In genomic region chr11:116265352-116265751, GRCm38 (mm10) we compare ENCODE assay signal across 14 mouse cellular contexts. TPM values are rescaled to one million over a fixed set of nuclear protein-coding genes. Genes with fewer than 3 reads are reported as not detected.
A peak's percentile ranks its signal among the peaks of the same experiment; 100 is the strongest.
DNase-seq lines count a peak whose midpoint lies in the region; ATAC-seq and TF ChIP-seq lines count a peak whose summit lies in the region.
"Had no signal": no experiment of that assay in that cellular context is flagged by ENCODE, and none has a peak within 500 bp of the region (broad histone marks: within the 10 kb centered on the region; RNA-seq: fewer than 3 reads in every experiment).

No protein-coding gene starts in this region.

- no peak for ATAC-seq in forebrain, embryonic 15.5 days (replicated peaks)
- no peak for ATAC-seq in forebrain, embryonic 16.5 days
- ATAC-seq in erythroid progenitor cell, adult 5-6 weeks (replicated peaks; ENCODE audit: low FRiP score, poor library complexity, severe bottlenecking): peak; percentile 96
- ATAC-seq in liver, postnatal 0 days: peak; percentile 40; the same call in 1 of the 2 replicates
- ATAC-seq in kidney, embryonic 15.5 days (replicated peaks; ENCODE audit: low FRiP score): no peak
- ATAC-seq in midbrain, embryonic 16.5 days: no peak
- ATAC-seq: Patski had no signal

- peaks cover 85% of the 10 kb centered on the region for H3K36me3 ChIP-seq in forebrain, embryonic 15.5 days
- peaks cover 51% of the 10 kb centered on the region for H3K36me3 ChIP-seq in forebrain, embryonic 16.5 days (ENCODE audit: control insufficient read depth, insufficient read depth)
- H3K36me3 ChIP-seq in liver, postnatal 0 days (replicated peaks; ENCODE audit: insufficient read depth, low read length): peaks cover 81% of the 10 kb centered on the region
- peaks cover 99% of the 10 kb centered on the region for H3K36me3 ChIP-seq in kidney, embryonic 15.5 days
- H3K36me3 ChIP-seq in midbrain, embryonic 16.5 days (ENCODE audit: control insufficient read depth, insufficient read depth, low read length): peaks cover 57% of the 10 kb centered on the region

- peak; percentile 27; the same call in 1 of the 2 replicates for TF ChIP-seq CTCF in liver, postnatal 0 days (IDR thresholded peaks at IDR 0.05; ENCODE audit: low read depth)

- H3K9ac ChIP-seq in forebrain, embryonic 15.5 days (replicated peaks): no peak overlapping the region
- no peak overlapping the region for H3K9ac ChIP-seq in forebrain, embryonic 16.5 days (replicated peaks; ENCODE audit: low read depth, low read length)
- H3K9ac ChIP-seq in liver, postnatal 0 days (replicated peaks): no peak overlapping the region
- H3K9ac ChIP-seq in kidney, embryonic 15.5 days: no peak overlapping the region
- H3K9ac ChIP-seq in midbrain, embryonic 16.5 days (ENCODE audit: low read depth, low read length): no peak overlapping the region
- H3K9ac ChIP-seq: hindbrain, embryonic 15.5 days; limb, embryonic 12.5 days had no signal

- H3K4me2 ChIP-seq in forebrain, embryonic 15.5 days (replicated peaks): no peak overlapping the region
- no peak overlapping the region for H3K4me2 ChIP-seq in forebrain, embryonic 16.5 days (ENCODE audit: low read length)
- no peak overlapping the region for H3K4me2 ChIP-seq in liver, postnatal 0 days (ENCODE audit: low read depth, low read length)
- H3K4me2 ChIP-seq in kidney, embryonic 15.5 days: no peak overlapping the region
- H3K4me2 ChIP-seq in midbrain, embryonic 16.5 days (ENCODE audit: low read length): no peak overlapping the region
- H3K4me2 ChIP-seq: hindbrain, embryonic 15.5 days; limb, embryonic 12.5 days had no signal

- no peaks in the 10 kb centered on the region for H3K27me3 ChIP-seq in forebrain, embryonic 15.5 days
- H3K27me3 ChIP-seq in forebrain, embryonic 16.5 days (replicated peaks; ENCODE audit: control insufficient read depth, insufficient read depth, low read length): no peaks in the 10 kb centered on the region
- no peaks in the 10 kb centered on the region for H3K27me3 ChIP-seq in liver, postnatal 0 days (ENCODE audit: insufficient read depth, low read length)
- no peaks in the 10 kb centered on the region for H3K27me3 ChIP-seq in kidney, embryonic 15.5 days
- H3K27me3 ChIP-seq in midbrain, embryonic 16.5 days (ENCODE audit: control insufficient read depth, insufficient read depth, low read depth, low read length): no peaks in the 10 kb centered on the region
- H3K27me3 ChIP-seq: hindbrain, embryonic 15.5 days; limb, embryonic 12.5 days; Patski had no signal

- WGBS in forebrain, embryonic 15.5 days: 86% methylated on average over 11 of the region's 11 CpGs
- 75% methylated on average over 11 of the region's 11 CpGs for WGBS in forebrain, embryonic 16.5 days
- 62% methylated on average over 11 of the region's 11 CpGs for WGBS in liver, postnatal 0 days (ENCODE audit: insufficient replicate concordance)
- 83% methylated on average over 11 of the region's 11 CpGs for WGBS in kidney, embryonic 15.5 days
- 94% methylated on average over 11 of the region's 11 CpGs for WGBS in midbrain, embryonic 16.5 days

- peaks cover 10% of the 10 kb centered on the region; the same call in 1 of the 2 replicates for H3K4me1 ChIP-seq in forebrain, embryonic 15.5 days
- peaks cover 4% of the 10 kb centered on the region for H3K4me1 ChIP-seq in forebrain, embryonic 16.5 days (replicated peaks; ENCODE audit: control insufficient read depth, insufficient read depth, low read length)
- peaks cover 6% of the 10 kb centered on the region for H3K4me1 ChIP-seq in liver, postnatal 0 days (ENCODE audit: insufficient read depth)
- peaks cover 4% of the 10 kb centered on the region for H3K4me1 ChIP-seq in kidney, embryonic 15.5 days
- H3K4me1 ChIP-seq in midbrain, embryonic 16.5 days (ENCODE audit: control insufficient read depth, insufficient read depth, low read length): 0 out of 2 replicates have a peak, but pooled peaks cover under 1% of the 10 kb centered on the region
- H3K4me1 ChIP-seq: limb, embryonic 12.5 days had no signal

- DNase-seq in 416B (ENCODE audit: low read depth): peak; percentile 24
- peak; percentile 35 for DNase-seq in liver, postnatal 0 days
- no peak for DNase-seq in urinary bladder, postnatal 25 days (ENCODE audit: low spot score)
- DNase-seq: cerebellum, postnatal 25 days; heart, adult 18-20 months had no signal

- no peaks in the 10 kb centered on the region for H3K9me3 ChIP-seq in forebrain, embryonic 15.5 days
- H3K9me3 ChIP-seq in forebrain, embryonic 16.5 days (ENCODE audit: control insufficient read depth, low read length): no peaks in the 10 kb centered on the region
- H3K9me3 ChIP-seq in liver, postnatal 0 days (ENCODE audit: low read length): no peaks in the 10 kb centered on the region
- no peaks in the 10 kb centered on the region for H3K9me3 ChIP-seq in kidney, embryonic 15.5 days (replicated peaks)
- H3K9me3 ChIP-seq in midbrain, embryonic 16.5 days (replicated peaks; ENCODE audit: control insufficient read depth, low read length, poor library complexity, severe bottlenecking): no peaks in the 10 kb centered on the region
- H3K9me3 ChIP-seq: hindbrain, embryonic 15.5 days; limb, embryonic 12.5 days had no signal

- H3K4me3 ChIP-seq in forebrain, embryonic 15.5 days: no peak overlapping the region
- H3K4me3 ChIP-seq in forebrain, embryonic 16.5 days (replicated peaks; ENCODE audit: low read length): no peak overlapping the region
- H3K4me3 ChIP-seq in liver, postnatal 0 days (ENCODE audit: low read depth, low read length): no peak overlapping the region
- H3K4me3 ChIP-seq in kidney, embryonic 15.5 days (replicated peaks): no peak overlapping the region
- H3K4me3 ChIP-seq in midbrain, embryonic 16.5 days (ENCODE audit: low read depth, low read length): no peak overlapping the region
- H3K4me3 ChIP-seq: hindbrain, embryonic 15.5 days; limb, embryonic 12.5 days had no signal

- no peak for TF ChIP-seq EP300 in liver, postnatal 0 days (IDR thresholded peaks at IDR 0.05; ENCODE audit: low read depth)

- 0 out of 2 replicates have a peak overlapping the region, but pooled peaks have one; percentile 15 for H3K27ac ChIP-seq in forebrain, embryonic 15.5 days (replicated peaks)
- H3K27ac ChIP-seq in forebrain, embryonic 16.5 days (ENCODE audit: low read length): no peak overlapping the region
- no peak overlapping the region; the same call in 1 of the 2 replicates for H3K27ac ChIP-seq in liver, postnatal 0 days (ENCODE audit: low read depth)
- no peak overlapping the region for H3K27ac ChIP-seq in kidney, embryonic 15.5 days
- no peak overlapping the region for H3K27ac ChIP-seq in midbrain, embryonic 16.5 days (ENCODE audit: low read length)
- H3K27ac ChIP-seq: hindbrain, embryonic 15.5 days; limb, embryonic 12.5 days; macrophage had no signal

RNA-seq across cellular contexts. Expression of gene Srp68, which starts 8.7 kb away (rescaled TPM):
- 68.9 and 71.5 TPM in 2 replicates for polyA plus RNA-seq in forebrain, embryonic 15.5 days (2015; fragmentation: Nextera tagmentation; extraction: Ambion mirVana)
- polyA plus RNA-seq in forebrain, embryonic 16.5 days (2015; fragmentation: Nextera tagmentation; extraction: Ambion mirVana): 64.1 and 72.0 TPM in 2 replicates
- 13.7 and 18.9 TPM in 2 replicates for total RNA-seq in erythroid progenitor cell, adult 5-6 weeks (2015; ENCODE audit: low replicate concordance)
- 18.2 and 21.3 TPM in 2 replicates for total RNA-seq in erythroid progenitor cell, adult 5-6 weeks (2017; ENCODE audit: low replicate concordance)
- 20.9 and 23.8 TPM in 2 replicates for polyA plus RNA-seq in liver, postnatal 0 days (2015; fragmentation: Nextera tagmentation; extraction: Ambion mirVana)
- 91.3 and 96.5 TPM in 2 replicates for polyA plus RNA-seq in kidney, embryonic 15.5 days (2015; fragmentation: Nextera tagmentation; extraction: Ambion mirVana)
- polyA plus RNA-seq in midbrain, embryonic 16.5 days (2015; fragmentation: Nextera tagmentation; extraction: Ambion mirVana): 58.2 and 59.2 TPM in 2 replicates

RNA-seq across cellular contexts. Expression of gene Galr2, which starts 15.4 kb away (rescaled TPM):
- 0.29 TPM in 1 of 2 replicates, not detected in the other for polyA plus RNA-seq in forebrain, embryonic 15.5 days (2015; fragmentation: Nextera tagmentation; extraction: Ambion mirVana)
- polyA plus RNA-seq in forebrain, embryonic 16.5 days (2015; fragmentation: Nextera tagmentation; extraction: Ambion mirVana): 0.10 and 0.14 TPM in 2 replicates
- total RNA-seq in erythroid progenitor cell, adult 5-6 weeks (2015; ENCODE audit: low replicate concordance): not detected in 2 replicates
- not detected in 2 replicates for total RNA-seq in erythroid progenitor cell, adult 5-6 weeks (2017; ENCODE audit: low replicate concordance)
- polyA plus RNA-seq in liver, postnatal 0 days (2015; fragmentation: Nextera tagmentation; extraction: Ambion mirVana): not detected in 2 replicates
- 0.22 and 0.32 TPM in 2 replicates for polyA plus RNA-seq in kidney, embryonic 15.5 days (2015; fragmentation: Nextera tagmentation; extraction: Ambion mirVana)
- 0.46 and 0.62 TPM in 2 replicates for polyA plus RNA-seq in midbrain, embryonic 16.5 days (2015; fragmentation: Nextera tagmentation; extraction: Ambion mirVana)
- total RNA-seq: heart, adult 18-20 months had no signal
- polyA plus RNA-seq: limb, embryonic 12.5 days; macrophage had no signal

RNA-seq across cellular contexts. Expression of gene Evpl, which starts 27.5 kb away (rescaled TPM):
- 0.19 and 0.33 TPM in 2 replicates for polyA plus RNA-seq in forebrain, embryonic 15.5 days (2015; fragmentation: Nextera tagmentation; extraction: Ambion mirVana)
- 0.32 and 0.39 TPM in 2 replicates for polyA plus RNA-seq in forebrain, embryonic 16.5 days (2015; fragmentation: Nextera tagmentation; extraction: Ambion mirVana)
- total RNA-seq in erythroid progenitor cell, adult 5-6 weeks (2015; ENCODE audit: low replicate concordance): not detected in 2 replicates
- not detected in 2 replicates for total RNA-seq in erythroid progenitor cell, adult 5-6 weeks (2017; ENCODE audit: low replicate concordance)
- polyA plus RNA-seq in liver, postnatal 0 days (2015; fragmentation: Nextera tagmentation; extraction: Ambion mirVana): 0.06 and 0.07 TPM in 2 replicates
- polyA plus RNA-seq in kidney, embryonic 15.5 days (2015; fragmentation: Nextera tagmentation; extraction: Ambion mirVana): 2.8 and 2.9 TPM in 2 replicates
- polyA plus RNA-seq in midbrain, embryonic 16.5 days (2015; fragmentation: Nextera tagmentation; extraction: Ambion mirVana): 0.88 and 1.3 TPM in 2 replicates
- polyA plus RNA-seq: macrophage had no signal

RNA-seq across cellular contexts. Expression of gene Exoc7, which starts 41.7 kb away (rescaled TPM):
- 109 and 114 TPM in 2 replicates for polyA plus RNA-seq in forebrain, embryonic 15.5 days (2015; fragmentation: Nextera tagmentation; extraction: Ambion mirVana)
- polyA plus RNA-seq in forebrain, embryonic 16.5 days (2015; fragmentation: Nextera tagmentation; extraction: Ambion mirVana): 114 and 116 TPM in 2 replicates
- 7.6 and 8.4 TPM in 2 replicates for total RNA-seq in erythroid progenitor cell, adult 5-6 weeks (2015; ENCODE audit: low replicate concordance)
- total RNA-seq in erythroid progenitor cell, adult 5-6 weeks (2017; ENCODE audit: low replicate concordance): 7.4 and 57.7 TPM in 2 replicates
- 18.1 and 18.4 TPM in 2 replicates for polyA plus RNA-seq in liver, postnatal 0 days (2015; fragmentation: Nextera tagmentation; extraction: Ambion mirVana)
- polyA plus RNA-seq in kidney, embryonic 15.5 days (2015; fragmentation: Nextera tagmentation; extraction: Ambion mirVana): 61.8 and 64.0 TPM in 2 replicates
- 122 and 127 TPM in 2 replicates for polyA plus RNA-seq in midbrain, embryonic 16.5 days (2015; fragmentation: Nextera tagmentation; extraction: Ambion mirVana)

Comparison
In these comparisons a context has a peak if more than half of its experiments do, and no peak if none do; other contexts are left out.
1. ATAC-seq: peak in erythroid progenitor cell, adult 5-6 weeks (single experiment) and liver, postnatal 0 days (single experiment); none in forebrain, embryonic 15.5 days (single experiment), forebrain, embryonic 16.5 days (single experiment), kidney, embryonic 15.5 days (single experiment) and midbrain, embryonic 16.5 days (single experiment).